Mouse (Mus musculus) forebrain, embryonic 15.5 days (tissue): ENCODE results near the gene Calcb. TPM values are rescaled to one million over a fixed set of nuclear protein-coding genes. Genes with fewer than 3 reads are reported as not detected.

Source experiments
- ATAC-seq: fragments of 200-750 bp; cut with Nextera tagmentation; replicated peaks from 2 replicates; pipeline ENCODE4 v1.8.0; 2017; ENCODE audit warnings: mild to moderate bottlenecking, moderate TSS enrichment, moderate library complexity
- H3K27ac ChIP-seq: fragments of 300-500 bp; sonication (generic); replicated peaks from 2 replicates; pipeline ENCODE4 v1.5.1; 2015; ENCODE audit warnings: mild to moderate bottlenecking, inconsistent platforms
- H3K27me3 ChIP-seq: fragments of 300-500 bp; sonication (generic); 2 replicates; pipeline ENCODE4 v1.6.1; 2015; ENCODE audit warnings: inconsistent platforms
- H3K36me3 ChIP-seq: fragments of 300-500 bp; sonication (generic); 2 replicates; pipeline ENCODE4 v1.6.1; 2015; ENCODE audit warnings: mild to moderate bottlenecking, inconsistent platforms
- H3K4me1 ChIP-seq: fragments of 300-500 bp; sonication (generic); 2 replicates; pipeline ENCODE4 v1.6.1; 2015; ENCODE audit warnings: inconsistent platforms
- H3K4me2 ChIP-seq: fragments of 300-500 bp; sonication (generic); replicated peaks from 2 replicates; pipeline ENCODE4 v1.6.1; 2015; ENCODE audit warnings: mild to moderate bottlenecking, inconsistent platforms
- H3K4me3 ChIP-seq: fragments of 300-500 bp; sonication (generic); 2 replicates; pipeline ENCODE4 v1.5.1; 2015; ENCODE audit warnings: mild to moderate bottlenecking, inconsistent platforms
- H3K9ac ChIP-seq: fragments of 300-500 bp; sonication (generic); replicated peaks from 2 replicates; pipeline ENCODE4 v1.6.1; 2015; ENCODE audit warnings: mild to moderate bottlenecking, inconsistent platforms
- H3K9me3 ChIP-seq: fragments of 300-500 bp; sonication (generic); 2 replicates; pipeline ENCODE4 v1.6.1; 2016; ENCODE audit warnings: inconsistent platforms
- WGBS: fragments of 180-500 bp; shearing (Covaris S2); methylation state at CpG from one replicate; pipeline ENCODE4 v1.1.7; 2015; ENCODE audit warnings: mixed read lengths; 5-methylcytosine and 5-hydroxymethylcytosine counted together
- polyA plus RNA-seq: library from polyadenylated mRNA; unstranded; fragments of >200 nt; fragmentation: Nextera tagmentation; extraction: Ambion mirVana; gene quantifications from 2 replicates; pipeline ENCODE4 v1.2.1, GENCODE M21; 2015

The Calcb gene
- polyA plus RNA-seq, 1 experiment from 2014 or later, result not detected

- H3K9ac ChIP-seq, result no peak overlapping the region
- H3K4me2 ChIP-seq, result no peak overlapping the region
- 79% methylated on average over 2 of the region's 2 CpGs for WGBS
- no peaks in the 10 kb centered on the region for H3K27me3 ChIP-seq
- ATAC-seq, result no peak
- no peaks in the 10 kb centered on the region for H3K4me1 ChIP-seq
- no peak overlapping the region for H3K4me3 ChIP-seq
- no peaks in the 10 kb centered on the region for H3K36me3 ChIP-seq
- H3K27ac ChIP-seq, result no peak overlapping the region
- no peaks in the 10 kb centered on the region for H3K9me3 ChIP-seq
Measured at GRCm38 (mm10) chr7:114762660-114763059, 44.2 kb downstream of the Calcb start.

- WGBS, result 88% methylated on average over 3 of the region's 3 CpGs
- ATAC-seq, result no peak
- Histone ChIP-seq H3K9ac (no peak overlapping the region), H3K4me1 (no peaks in the 10 kb centered on the region), H3K9me3 (no peaks in the 10 kb centered on the region), H3K27me3 (no peaks in the 10 kb centered on the region), H3K4me3 (no peak overlapping the region), H3K36me3 (no peaks in the 10 kb centered on the region), H3K4me2 (no peak overlapping the region), H3K27ac (no peak overlapping the region)
Measured at GRCm38 (mm10) chr7:114765273-114765672, 46.8 kb downstream of the Calcb start.

- Histone ChIP-seq H3K9me3 (no peaks in the 10 kb centered on the region), H3K4me3 (no peak overlapping the region), H3K4me1 (no peaks in the 10 kb centered on the region), H3K36me3 (no peaks in the 10 kb centered on the region), H3K9ac (no peak overlapping the region), H3K27me3 (no peaks in the 10 kb centered on the region), H3K27ac (no peak overlapping the region), H3K4me2 (no peak overlapping the region)
- no peak for ATAC-seq
- 91% methylated on average over 3 of the region's 3 CpGs for WGBS
Measured at GRCm38 (mm10) chr7:114766523-114766922, 48.1 kb downstream of the Calcb start.

GRCm38 (mm10) chr7:114768516-114768915 is 50.1 kb downstream of the Calcb start:
- no peak overlapping the region for H3K9ac ChIP-seq
- no peak overlapping the region for H3K27ac ChIP-seq
- no peaks in the 10 kb centered on the region for H3K4me1 ChIP-seq
- WGBS, result 92% methylated on average over 5 of the region's 5 CpGs
- no peak overlapping the region for H3K4me2 ChIP-seq
- no peak for ATAC-seq
- no peaks in the 10 kb centered on the region for H3K9me3 ChIP-seq
- no peaks in the 10 kb centered on the region for H3K27me3 ChIP-seq
- no peak overlapping the region for H3K4me3 ChIP-seq
- no peaks in the 10 kb centered on the region for H3K36me3 ChIP-seq

- Histone ChIP-seq H3K4me2 (no peak overlapping the region), H3K9me3 (no peaks in the 10 kb centered on the region), H3K4me1 (no peaks in the 10 kb centered on the region), H3K4me3 (no peak overlapping the region), H3K27me3 (no peaks in the 10 kb centered on the region), H3K9ac (no peak overlapping the region), H3K36me3 (no peaks in the 10 kb centered on the region), H3K27ac (no peak overlapping the region)
- 87% methylated on average over 4 of the region's 4 CpGs for WGBS
- no peak for ATAC-seq
Measured at GRCm38 (mm10) chr7:114769041-114769440, 50.6 kb downstream of the Calcb start.

- no peak overlapping the region for H3K9ac ChIP-seq
- no peaks in the 10 kb centered on the region for H3K9me3 ChIP-seq
- no peaks in the 10 kb centered on the region for H3K36me3 ChIP-seq
- H3K27me3 ChIP-seq, result no peaks in the 10 kb centered on the region
- H3K4me3 ChIP-seq, result no peak overlapping the region
- no peak overlapping the region for H3K4me2 ChIP-seq
- no peak overlapping the region for H3K27ac ChIP-seq
- no peaks in the 10 kb centered on the region for H3K4me1 ChIP-seq
- ATAC-seq, result no peak
- WGBS, result 92% methylated on average over 3 of the region's 3 CpGs
Measured at GRCm38 (mm10) chr7:114770586-114770985, 52.1 kb downstream of the Calcb start.

GRCm38 (mm10) chr7:114771801-114772200 is 53.4 kb downstream of the Calcb start:
- Histone ChIP-seq H3K9me3 (no peaks in the 10 kb centered on the region), H3K9ac (no peak overlapping the region), H3K27me3 (no peaks in the 10 kb centered on the region), H3K36me3 (no peaks in the 10 kb centered on the region), H3K4me3 (no peak overlapping the region), H3K27ac (no peak overlapping the region), H3K4me1 (no peaks in the 10 kb centered on the region), H3K4me2 (no peak overlapping the region)
- no peak for ATAC-seq
- 85% methylated on average over 7 of the region's 7 CpGs for WGBS

Other genes starting within 250 kb of the Calcb start
- 1.1 TPM in 2 replicates for gene Cyp2r1, start 155.7 kb upstream of the Calcb start, polyA plus RNA-seq
- gene Calca, start 82.3 kb upstream of the Calcb start, polyA plus RNA-seq, result 0.45 and 0.76 TPM in 2 replicates
- 0.69 and 0.88 TPM in 2 replicates for gene Insc, start 25.1 kb downstream of the Calcb start, polyA plus RNA-seq